Mouse (Mus musculus): Measurements from ENCODE around the gene Klkb1.
"Not testable (repeated sequence)": the region's sequence is repeated elsewhere in the genome, so short reads cannot be mapped to it uniquely, and the experiment has no call there.

Gene Klkb1

GRCm38 (mm10) chr8:45294687-45295086 lies at the start of gene Klkb1:
Gene Klkb1, minus strand, starts transcription at chr8:45294859.
- in situ Hi-C loops (cut with MboI) = no loop called here

- in situ Hi-C loops (cut with MboI) = no loop called here
These were observed 49.6 kb upstream of the Klkb1 start for GRCm38 (mm10) chr8:45344298-45344697.

- in situ Hi-C loops (cut with MboI) = no loop called here
These were observed 47.3 kb upstream of the Klkb1 start for GRCm38 (mm10) chr8:45341630-45342628.

- in situ Hi-C loops (cut with MboI) = no loop called here
These were observed 38.8 kb upstream of the Klkb1 start for GRCm38 (mm10) chr8:45333493-45333892.

GRCm38 (mm10) chr8:45332685-45333409 lies 38.2 kb upstream of the Klkb1 start, which contains the start of gene Cyp4v3:
Gene Cyp4v3, minus strand, starts transcription at chr8:45333216.
- in situ Hi-C loops (cut with MboI) = no loop called here

- in situ Hi-C loops (cut with MboI) = no loop called here
These were observed 36.2 kb upstream of the Klkb1 start for GRCm38 (mm10) chr8:45330856-45331255.

GRCm38 (mm10) chr8:45329206-45329980 lies 34.7 kb upstream of the Klkb1 start:
- in situ Hi-C loops (cut with MboI) = no loop called here

- in situ Hi-C loops (cut with MboI) = not testable (repeated sequence)
These were observed 32.4 kb upstream of the Klkb1 start for GRCm38 (mm10) chr8:45327076-45327475.

GRCm38 (mm10) chr8:45324151-45324550 lies 29.5 kb upstream of the Klkb1 start:
- in situ Hi-C loops (cut with MboI) = no loop called here

GRCm38 (mm10) chr8:45321365-45321764 lies 26.7 kb upstream of the Klkb1 start:
- in situ Hi-C loops (cut with MboI) = no loop called here

GRCm38 (mm10) chr8:45320930-45321329 lies 26.3 kb upstream of the Klkb1 start:
- in situ Hi-C loops (cut with MboI) = no loop called here

GRCm38 (mm10) chr8:45310967-45311366 lies 16.3 kb upstream of the Klkb1 start:
- in situ Hi-C loops (cut with MboI) = no loop called here

- in situ Hi-C loops (cut with MboI) = no loop called here
These were observed 13.7 kb upstream of the Klkb1 start, which contains the start of gene Gm45753 for GRCm38 (mm10) chr8:45308366-45308765. Gene Gm45753, minus strand, starts transcription at chr8:45308466.

GRCm38 (mm10) chr8:45305479-45305878 lies 10.8 kb upstream of the Klkb1 start:
- in situ Hi-C loops (cut with MboI) = no loop called here

- in situ Hi-C loops (cut with MboI) = no loop called here
These were observed 9.7 kb upstream of the Klkb1 start for GRCm38 (mm10) chr8:45304354-45304753.

- in situ Hi-C loops (cut with MboI) = no loop called here
These were observed 7.7 kb upstream of the Klkb1 start for GRCm38 (mm10) chr8:45302390-45302789.

- in situ Hi-C loops (cut with MboI) = no loop called here
These were observed 617 bp upstream of the Klkb1 start for GRCm38 (mm10) chr8:45295276-45295675.

- in situ Hi-C loops (cut with MboI) = no loop called here
These were observed 2.9 kb downstream of the Klkb1 start for GRCm38 (mm10) chr8:45291790-45292189.

GRCm38 (mm10) chr8:45281630-45282029 lies 13.0 kb downstream of the Klkb1 start:
- in situ Hi-C loops (cut with MboI) = no loop called here

GRCm38 (mm10) chr8:45277453-45277852 lies 17.2 kb downstream of the Klkb1 start:
- in situ Hi-C loops (cut with MboI) = no loop called here

GRCm38 (mm10) chr8:45274317-45274716 lies 20.3 kb downstream of the Klkb1 start:
- in situ Hi-C loops (cut with MboI) = no loop called here

GRCm38 (mm10) chr8:45269056-45269455 lies 25.6 kb downstream of the Klkb1 start:
- in situ Hi-C loops (cut with MboI) = no loop called here
